Mouse (Mus musculus) forebrain, embryonic 15.5 days (tissue): ENCODE results near the gene Asxl1. TPM values are rescaled to one million over a fixed set of nuclear protein-coding genes. Genes with fewer than 3 reads are reported as not detected.

Experiments
- ATAC-seq: fragments of 200-750 bp; cut with Nextera tagmentation; replicated peaks from 2 replicates; pipeline ENCODE4 v1.8.0; 2017; ENCODE audit warnings: mild to moderate bottlenecking, moderate TSS enrichment, moderate library complexity
- H3K27ac ChIP-seq: fragments of 300-500 bp; sonication (generic); replicated peaks from 2 replicates; pipeline ENCODE4 v1.5.1; 2015; ENCODE audit warnings: mild to moderate bottlenecking, inconsistent platforms
- H3K27me3 ChIP-seq: fragments of 300-500 bp; sonication (generic); 2 replicates; pipeline ENCODE4 v1.6.1; 2015; ENCODE audit warnings: inconsistent platforms
- H3K36me3 ChIP-seq: fragments of 300-500 bp; sonication (generic); 2 replicates; pipeline ENCODE4 v1.6.1; 2015; ENCODE audit warnings: mild to moderate bottlenecking, inconsistent platforms
- H3K4me1 ChIP-seq: fragments of 300-500 bp; sonication (generic); 2 replicates; pipeline ENCODE4 v1.6.1; 2015; ENCODE audit warnings: inconsistent platforms
- H3K4me2 ChIP-seq: fragments of 300-500 bp; sonication (generic); replicated peaks from 2 replicates; pipeline ENCODE4 v1.6.1; 2015; ENCODE audit warnings: mild to moderate bottlenecking, inconsistent platforms
- H3K4me3 ChIP-seq: fragments of 300-500 bp; sonication (generic); 2 replicates; pipeline ENCODE4 v1.5.1; 2015; ENCODE audit warnings: mild to moderate bottlenecking, inconsistent platforms
- H3K9ac ChIP-seq: fragments of 300-500 bp; sonication (generic); replicated peaks from 2 replicates; pipeline ENCODE4 v1.6.1; 2015; ENCODE audit warnings: mild to moderate bottlenecking, inconsistent platforms
- H3K9me3 ChIP-seq: fragments of 300-500 bp; sonication (generic); 2 replicates; pipeline ENCODE4 v1.6.1; 2016; ENCODE audit warnings: inconsistent platforms
- WGBS: fragments of 180-500 bp; shearing (Covaris S2); methylation state at CpG from one replicate; pipeline ENCODE4 v1.1.7; 2015; ENCODE audit warnings: mixed read lengths; 5-methylcytosine and 5-hydroxymethylcytosine counted together
- polyA plus RNA-seq: library from polyadenylated mRNA; unstranded; fragments of >200 nt; fragmentation: Nextera tagmentation; extraction: Ambion mirVana; gene quantifications from 2 replicates; pipeline ENCODE4 v1.2.1, GENCODE M21; 2015

Gene Asxl1
- polyA plus RNA-seq, 1 experiment from 2014 or later = 13.1 TPM

DNA sequence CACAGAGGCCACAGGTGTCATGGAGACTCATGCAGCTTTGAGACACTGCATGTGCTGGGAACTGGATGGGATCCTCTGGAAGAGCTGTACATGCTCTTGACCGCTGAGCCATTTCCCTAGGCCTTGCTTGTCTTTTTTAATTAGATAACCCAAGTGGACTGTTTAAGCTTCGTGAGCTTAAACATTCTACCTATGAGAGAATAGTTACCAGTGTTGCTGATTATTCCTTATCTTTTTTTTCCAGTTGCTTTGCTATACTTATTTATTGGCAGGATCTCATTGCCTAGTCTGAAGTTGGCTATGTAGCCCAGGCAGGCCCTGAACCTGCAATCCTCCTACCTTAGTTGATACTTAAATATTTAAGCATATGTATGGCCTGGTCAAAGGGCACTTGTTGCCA, 44.2 kb downstream of the Asxl1 start:
- Histone ChIP-seq H3K4me2 (no peak overlapping the region), H3K4me3 (no peak overlapping the region), H3K9me3 (no peaks in the 10 kb centered on the region), H3K27ac (no peak overlapping the region), H3K9ac (no peak overlapping the region), H3K4me1 (peaks cover 3% of the 10 kb centered on the region; the same call in 1 of the 2 replicates), H3K36me3 (peaks cover 51% of the 10 kb centered on the region), H3K27me3 (no peaks in the 10 kb centered on the region)
- ATAC-seq = no peak
- WGBS = 96% methylated on average over 2 of the region's 2 CpGs

DNA sequence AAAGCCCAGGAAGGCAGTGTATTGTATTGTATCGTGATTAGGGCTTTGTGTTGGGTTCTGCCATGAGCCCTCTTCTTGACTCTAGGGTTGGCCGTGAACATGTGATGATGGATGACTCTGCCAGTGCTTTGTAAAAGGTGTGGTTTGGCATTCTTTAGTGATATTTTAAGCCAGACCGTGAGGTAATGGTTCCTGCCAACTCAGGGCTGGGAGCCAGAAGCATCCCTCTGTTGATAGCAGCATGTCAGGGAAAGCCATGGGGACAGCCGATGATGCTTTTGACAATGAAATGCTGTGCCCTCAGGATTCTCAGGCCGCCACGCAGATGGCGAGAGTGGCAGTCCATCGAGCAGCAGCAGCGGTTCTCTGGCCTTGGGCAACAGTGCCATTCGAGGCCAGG, 47.4 kb downstream of the Asxl1 start:
- Histone ChIP-seq H3K9ac (no peak overlapping the region), H3K4me2 (no peak overlapping the region), H3K4me1 (peaks cover 3% of the 10 kb centered on the region; the same call in 1 of the 2 replicates), H3K4me3 (no peak overlapping the region), H3K27me3 (no peaks in the 10 kb centered on the region), H3K36me3 (peaks cover 68% of the 10 kb centered on the region), H3K27ac (no peak overlapping the region), H3K9me3 (no peaks in the 10 kb centered on the region)
- 77% methylated on average over 10 of the region's 10 CpGs for WGBS
- ATAC-seq = no peak

DNA sequence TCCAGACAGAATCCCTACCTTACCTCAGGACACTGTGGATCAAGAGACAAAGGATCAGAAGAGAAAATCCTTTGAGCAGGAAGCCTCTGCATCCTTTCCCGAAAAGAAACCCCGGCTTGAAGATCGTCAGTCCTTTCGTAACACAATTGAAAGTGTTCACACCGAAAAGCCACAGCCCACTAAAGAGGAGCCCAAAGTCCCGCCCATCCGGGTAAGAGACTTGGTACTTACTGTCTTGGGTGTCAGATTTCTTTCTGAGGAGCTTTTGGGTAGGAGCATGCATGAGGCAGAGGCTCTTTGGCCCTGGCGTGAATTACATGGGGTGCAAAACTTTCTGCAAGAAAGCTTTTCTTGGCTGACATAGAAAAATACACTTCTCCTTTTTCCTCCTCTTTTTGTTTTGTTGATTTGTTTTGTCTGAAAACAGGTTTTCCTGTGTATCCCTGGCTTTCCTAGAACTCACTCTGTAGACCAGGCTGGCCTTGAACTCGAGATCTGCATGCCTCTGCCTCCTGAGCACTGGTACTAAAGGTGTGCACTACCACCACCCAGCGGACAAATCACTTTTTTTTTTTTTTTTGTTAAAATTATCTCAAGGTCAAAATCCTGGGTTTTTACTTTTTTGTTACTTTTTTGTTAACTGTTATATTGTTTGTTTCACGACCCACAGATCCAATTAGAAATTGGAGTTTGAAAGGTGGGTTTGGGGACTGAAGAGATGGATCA, 52.3 kb downstream of the Asxl1 start:
- Histone ChIP-seq H3K4me1 (peaks cover 3% of the 10 kb centered on the region; the same call in 1 of the 2 replicates), H3K27me3 (no peaks in the 10 kb centered on the region), H3K36me3 (peaks cover 93% of the 10 kb centered on the region), H3K27ac (no peak overlapping the region), H3K9ac (no peak overlapping the region), H3K9me3 (no peaks in the 10 kb centered on the region), H3K4me2 (no peak overlapping the region), H3K4me3 (no peak overlapping the region)
- no peak for ATAC-seq
- WGBS = 91% methylated on average over 11 of the region's 11 CpGs

DNA sequence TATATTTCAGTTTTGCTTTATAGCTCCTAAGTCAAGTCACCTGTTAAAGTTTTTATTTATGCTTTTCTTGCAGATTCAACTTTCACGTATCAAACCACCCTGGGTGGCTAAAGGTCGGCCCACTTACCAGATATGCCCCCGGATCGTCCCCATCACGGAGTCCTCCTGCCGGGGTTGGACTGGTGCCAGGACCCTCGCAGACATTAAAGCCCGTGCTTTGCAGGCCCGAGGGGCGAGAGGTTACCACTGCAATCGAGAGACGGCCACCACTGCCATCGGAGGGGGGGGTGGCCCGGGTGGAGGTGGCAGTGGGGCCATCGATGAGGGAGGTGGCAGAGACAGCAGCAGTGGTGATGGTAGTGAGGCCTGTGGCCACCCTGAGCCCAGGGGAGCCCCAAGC, 53.5 kb downstream of the Asxl1 start:
- Histone ChIP-seq H3K27me3 (no peaks in the 10 kb centered on the region), H3K4me2 (no peak overlapping the region), H3K36me3 (peaks cover 81% of the 10 kb centered on the region), H3K4me1 (no peaks in the 10 kb centered on the region), H3K9ac (no peak overlapping the region), H3K27ac (no peak overlapping the region), H3K9me3 (no peaks in the 10 kb centered on the region), H3K4me3 (no peak overlapping the region)
- no peak for ATAC-seq
- 74% methylated on average over 15 of the region's 15 CpGs for WGBS

DNA sequence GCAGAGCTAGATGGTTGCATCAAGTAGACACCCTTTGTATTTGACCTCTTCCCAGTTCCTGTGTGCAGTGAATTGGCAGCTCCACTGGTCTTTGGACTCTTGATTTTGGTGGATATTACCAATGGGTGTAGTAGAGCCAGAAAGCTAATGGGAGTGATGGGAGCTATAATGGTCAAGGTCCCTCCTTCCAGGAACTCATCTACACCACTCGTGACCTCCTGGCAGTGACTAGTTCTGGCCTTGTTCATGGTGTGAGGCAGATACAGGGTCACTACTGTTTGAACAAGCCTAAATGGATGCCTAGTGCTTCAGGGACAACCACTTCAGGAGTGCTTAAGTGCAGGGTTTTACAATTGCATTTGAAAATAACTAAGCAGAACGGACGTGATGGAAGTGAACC, 58.4 kb downstream of the Asxl1 start:
- no peak for ATAC-seq
- Histone ChIP-seq H3K9ac (no peak overlapping the region), H3K4me3 (no peak overlapping the region), H3K36me3 (peaks cover 67% of the 10 kb centered on the region), H3K4me2 (no peak overlapping the region), H3K9me3 (no peaks in the 10 kb centered on the region), H3K4me1 (no peaks in the 10 kb centered on the region), H3K27ac (no peak overlapping the region), H3K27me3 (no peaks in the 10 kb centered on the region)
- 94% methylated on average over 3 of the region's 3 CpGs for whole genome bisulfite sequencing

DNA sequence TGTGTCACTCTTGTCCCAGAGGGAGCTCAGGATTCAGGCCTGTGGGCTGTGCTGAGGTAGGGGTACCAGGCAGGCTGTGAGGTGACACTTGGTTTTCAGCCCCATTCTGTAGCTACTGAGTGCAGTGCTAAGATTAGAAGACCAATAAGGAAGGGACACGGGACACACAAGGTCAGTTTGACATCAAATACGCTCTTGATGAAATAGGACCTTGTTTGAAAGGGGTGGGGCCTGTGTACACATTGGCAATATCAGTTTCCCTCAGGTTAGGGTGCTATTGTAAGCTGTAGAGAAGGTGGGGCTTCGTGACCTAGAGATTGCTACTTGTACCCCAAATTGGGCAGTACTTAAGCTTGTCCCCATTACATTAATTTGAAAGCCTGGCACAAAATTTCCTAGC, 59.3 kb downstream of the Asxl1 start:
- no peak for ATAC-seq
- Histone ChIP-seq H3K27ac (no peak overlapping the region), H3K4me3 (no peak overlapping the region), H3K36me3 (peaks cover 66% of the 10 kb centered on the region), H3K9ac (no peak overlapping the region), H3K27me3 (no peaks in the 10 kb centered on the region), H3K4me1 (no peaks in the 10 kb centered on the region), H3K4me2 (no peak overlapping the region), H3K9me3 (no peaks in the 10 kb centered on the region)
- WGBS = 91% methylated on average over 3 of the region's 3 CpGs

DNA sequence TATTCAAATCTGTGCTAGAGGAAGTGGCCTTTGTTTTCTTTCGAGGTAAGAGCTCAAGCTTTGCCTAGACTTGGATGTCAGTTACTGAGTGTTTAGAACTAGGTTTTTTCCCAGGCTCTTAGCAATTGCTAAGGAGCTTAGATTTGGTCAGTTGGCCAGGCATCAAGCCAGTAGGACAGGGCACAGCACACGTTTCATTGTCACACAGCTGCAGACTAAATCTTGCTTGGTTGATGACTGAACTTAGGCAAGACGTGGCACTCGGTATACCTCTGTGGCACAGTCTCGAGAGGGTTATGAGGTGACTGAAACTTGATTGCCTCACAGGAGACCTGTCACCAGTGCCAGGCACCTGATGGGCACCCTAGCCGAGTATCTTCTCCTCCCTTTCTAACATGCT, 61.3 kb downstream of the Asxl1 start:
- no peak overlapping the region for H3K4me2 ChIP-seq
- H3K9ac ChIP-seq = no peak overlapping the region
- H3K27me3 ChIP-seq = no peaks in the 10 kb centered on the region
- peaks cover 65% of the 10 kb centered on the region for H3K36me3 ChIP-seq
- no peak overlapping the region for H3K4me3 ChIP-seq
- no peak overlapping the region for H3K27ac ChIP-seq
- 75% methylated on average over 6 of the region's 6 CpGs for WGBS
- H3K9me3 ChIP-seq = no peaks in the 10 kb centered on the region
- ATAC-seq = no peak
- no peaks in the 10 kb centered on the region for H3K4me1 ChIP-seq

DNA sequence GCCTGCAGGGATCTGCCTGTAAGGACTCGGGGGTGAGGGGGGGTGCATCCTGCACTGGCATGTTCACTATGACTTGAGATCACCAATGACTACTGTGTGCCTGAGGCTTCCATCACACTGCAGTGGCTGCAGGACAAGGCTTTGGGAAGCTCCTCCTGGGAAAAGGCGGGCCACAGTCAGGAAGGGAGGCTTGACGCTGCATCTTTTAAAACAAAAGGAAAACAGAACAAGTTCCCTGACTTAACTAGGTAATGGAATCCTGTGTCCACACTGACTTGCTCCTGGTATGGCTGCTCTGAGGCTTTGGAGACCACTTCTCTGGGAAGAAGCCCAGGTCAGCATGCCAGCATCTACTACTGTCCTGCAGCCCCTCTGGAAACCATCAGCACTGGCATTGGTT, 63.3 kb downstream of the Asxl1 start:
- Histone ChIP-seq H3K9ac (no peak overlapping the region), H3K4me3 (no peak overlapping the region), H3K27ac (no peak overlapping the region), H3K27me3 (no peaks in the 10 kb centered on the region), H3K36me3 (peaks cover 82% of the 10 kb centered on the region), H3K4me1 (no peaks in the 10 kb centered on the region), H3K4me2 (no peak overlapping the region), H3K9me3 (no peaks in the 10 kb centered on the region)
- no peak for ATAC-seq
- 82% methylated on average over 3 of the region's 3 CpGs for WGBS

DNA sequence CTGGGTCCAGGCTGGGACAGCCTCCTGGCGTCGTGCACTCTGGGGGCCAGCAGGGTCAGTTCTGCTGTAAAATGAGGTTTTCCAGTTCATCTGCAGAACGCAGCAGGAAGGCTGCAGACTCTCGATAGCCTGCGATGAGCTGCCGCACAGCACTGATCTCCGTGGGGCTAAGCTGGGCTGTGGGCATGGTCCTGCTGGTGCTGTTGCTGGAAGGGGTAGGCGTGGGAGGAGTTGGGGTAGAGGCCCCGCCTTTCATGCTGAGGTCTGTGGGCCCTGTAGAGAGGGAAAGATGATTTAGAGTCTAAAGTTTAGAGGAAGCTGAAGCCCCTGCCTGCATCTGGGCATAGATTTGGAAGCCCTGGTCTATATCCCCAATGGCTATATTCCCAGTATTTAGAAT, 65.9 kb downstream of the Asxl1 start:
- Histone ChIP-seq H3K27me3 (no peaks in the 10 kb centered on the region), H3K4me1 (no peaks in the 10 kb centered on the region), H3K9ac (no peak overlapping the region), H3K9me3 (no peaks in the 10 kb centered on the region), H3K4me2 (no peak overlapping the region), H3K36me3 (peaks cover 90% of the 10 kb centered on the region), H3K27ac (no peak overlapping the region), H3K4me3 (no peak overlapping the region)
- no peak for ATAC-seq
- WGBS = 73% methylated on average over 9 of the region's 9 CpGs

DNA sequence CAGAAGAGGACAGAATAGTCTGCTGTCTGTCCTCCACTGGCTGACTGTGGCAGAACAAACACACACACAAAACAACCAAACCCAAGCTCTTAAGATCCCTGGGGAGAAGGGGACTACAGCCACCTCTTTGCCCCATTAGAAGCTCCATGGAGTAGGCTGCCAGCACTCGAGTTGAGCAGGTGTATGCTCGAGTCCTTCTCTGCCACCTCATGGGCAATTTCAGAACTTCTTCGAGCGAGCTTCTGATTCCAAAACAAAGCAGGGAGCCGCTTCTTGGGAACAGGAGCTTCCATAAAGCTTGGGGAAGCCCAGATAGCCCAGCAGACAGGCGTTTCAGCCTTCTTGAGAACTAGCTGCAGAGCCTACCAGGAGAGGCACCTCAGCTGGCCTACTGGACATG, 66.9 kb downstream of the Asxl1 start:
- Histone ChIP-seq H3K9ac (no peak overlapping the region), H3K4me3 (no peak overlapping the region), H3K36me3 (peaks cover 95% of the 10 kb centered on the region), H3K4me1 (no peaks in the 10 kb centered on the region), H3K27me3 (no peaks in the 10 kb centered on the region), H3K27ac (no peak overlapping the region), H3K9me3 (no peaks in the 10 kb centered on the region), H3K4me2 (no peak overlapping the region)
- 61% methylated on average over 6 of the region's 6 CpGs for WGBS
- ATAC-seq = no peak

DNA sequence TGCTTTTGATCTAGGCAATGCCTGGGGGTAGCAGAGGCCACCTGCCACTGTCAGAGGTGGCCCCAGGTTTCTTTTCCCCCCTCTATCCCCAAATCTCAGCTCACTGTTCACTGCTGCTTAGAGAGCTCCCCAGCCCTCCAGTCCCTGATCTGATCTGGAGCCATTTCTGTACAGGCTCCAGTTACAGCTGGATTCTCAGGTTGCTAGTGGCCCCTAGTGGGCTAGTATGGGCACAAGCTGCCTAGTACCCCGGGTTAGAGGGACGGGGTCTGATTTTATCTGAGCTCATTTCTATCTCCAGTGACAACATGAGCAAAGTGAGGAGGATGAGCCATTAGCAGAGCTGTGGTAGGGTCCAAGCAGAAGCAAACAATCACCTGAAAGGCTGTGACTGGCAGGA, 69.0 kb downstream of the Asxl1 start:
- H3K27ac ChIP-seq = no peak overlapping the region
- H3K4me1 ChIP-seq = peaks cover 10% of the 10 kb centered on the region; the same call in 1 of the 2 replicates
- ATAC-seq = no peak
- no peaks in the 10 kb centered on the region for H3K27me3 ChIP-seq
- no peaks in the 10 kb centered on the region for H3K9me3 ChIP-seq
- no peak overlapping the region for H3K9ac ChIP-seq
- no peak overlapping the region for H3K4me2 ChIP-seq
- no peak overlapping the region for H3K4me3 ChIP-seq
- 36% methylated on average over 2 of the region's 2 CpGs for WGBS
- H3K36me3 ChIP-seq = peaks cover 98% of the 10 kb centered on the region

DNA sequence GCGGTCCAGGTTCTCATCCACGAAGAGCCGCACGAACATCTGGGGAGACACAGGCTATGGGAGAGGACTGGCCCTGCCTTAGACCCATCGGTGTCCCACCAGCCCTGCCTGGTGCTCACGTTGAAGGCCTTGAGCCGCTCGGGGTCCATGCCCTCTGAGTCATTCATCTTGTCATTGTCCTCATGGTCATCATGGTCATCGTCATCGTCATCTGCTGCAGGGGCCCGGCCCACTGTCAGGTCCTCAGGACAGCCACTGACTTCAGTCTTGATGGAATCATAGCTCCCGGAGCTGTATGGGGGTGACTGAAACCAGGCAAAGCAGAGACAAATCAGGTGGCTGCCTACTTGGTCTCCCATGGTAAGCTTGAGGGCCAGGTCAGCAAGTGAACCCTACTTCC, 72.2 kb downstream of the Asxl1 start:
- no peak for ATAC-seq
- H3K36me3 ChIP-seq = peaks cover 77% of the 10 kb centered on the region

DNA sequence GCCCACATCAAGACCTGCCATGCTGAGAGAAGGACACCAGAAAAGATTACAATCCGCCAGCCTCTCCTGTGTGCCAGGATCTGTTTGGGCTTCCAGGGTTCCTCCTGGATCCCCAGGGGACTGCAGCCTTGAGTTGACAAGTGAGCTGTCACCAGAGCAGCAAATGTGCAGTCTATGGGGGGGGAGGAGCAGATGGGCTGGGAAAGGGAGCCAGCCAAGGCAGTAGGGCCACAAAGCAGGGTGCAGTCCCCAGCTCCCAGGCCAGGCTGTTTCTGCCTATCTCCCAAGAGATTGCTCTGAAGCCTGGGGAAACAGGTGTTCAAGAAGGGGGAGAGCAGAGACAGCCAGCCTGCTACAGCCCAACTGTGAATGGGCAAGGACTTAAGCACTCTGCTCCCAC, 72.8 kb downstream of the Asxl1 start:
- no peak overlapping the region for H3K4me2 ChIP-seq
- H3K4me3 ChIP-seq = no peak overlapping the region
- WGBS = 59% methylated on average over 1 of the region's 1 CpGs
- no peaks in the 10 kb centered on the region for H3K27me3 ChIP-seq
- peaks cover 26% of the 10 kb centered on the region for H3K4me1 ChIP-seq
- ATAC-seq = peak; percentile 32; the same call in 1 of the 2 replicates
- peaks cover 71% of the 10 kb centered on the region for H3K36me3 ChIP-seq
- H3K9me3 ChIP-seq = no peaks in the 10 kb centered on the region
- no peak overlapping the region for H3K9ac ChIP-seq
- H3K27ac ChIP-seq = peak overlapping the region; percentile 51; the same call in 1 of the 2 replicates

More for the DNA sequence above, 72.2 kb downstream of the Asxl1 start:
- Histone ChIP-seq H3K4me1 (peaks cover 20% of the 10 kb centered on the region), H3K9me3 (no peaks in the 10 kb centered on the region), H3K27me3 (no peaks in the 10 kb centered on the region), H3K4me3 (no peak overlapping the region), H3K27ac (no peak overlapping the region), H3K4me2 (no peak overlapping the region), H3K9ac (no peak overlapping the region)
- 94% methylated on average over 12 of the region's 12 CpGs for WGBS
